Mouse (Mus musculus) kidney, postnatal 14 days (tissue): Measurements from ENCODE around the gene Nuak2.
"Not testable (repeated sequence)": the region's sequence is repeated elsewhere in the genome, so short reads cannot be mapped to it uniquely, and the experiment has no call there.

Experiments
- DNase-seq: peaks from one replicate; pipeline ENCODE4 v3.0.0; 2022; ENCODE audit warnings: mixed read lengths

Nuak2 gene

GRCm38 (mm10) chr1:132315889-132316624 is at the start of gene Nuak2:
Gene Nuak2 (plus strand): TSS chr1:132316126.
- DNase-seq = peak; percentile 97

- peak; percentile 50 for DNase-seq
Measured at GRCm38 (mm10) chr1:132266791-132267557, 49.0 kb upstream of the Nuak2 start.

- no peak for DNase-seq
Measured at GRCm38 (mm10) chr1:132267959-132268358, 48.0 kb upstream of the Nuak2 start.

GRCm38 (mm10) chr1:132268418-132269060 is 47.4 kb upstream of the Nuak2 start:
- no peak for DNase-seq

- no peak for DNase-seq
Measured at GRCm38 (mm10) chr1:132271237-132271636, 44.7 kb upstream of the Nuak2 start.

GRCm38 (mm10) chr1:132276694-132277093 is 39.2 kb upstream of the Nuak2 start:
- no peak for DNase-seq

- DNase-seq = no peak
Measured at GRCm38 (mm10) chr1:132277124-132277523, 38.8 kb upstream of the Nuak2 start.

GRCm38 (mm10) chr1:132280636-132281035 is 35.3 kb upstream of the Nuak2 start:
- DNase-seq = not testable (repeated sequence)

- no peak for DNase-seq
Measured at GRCm38 (mm10) chr1:132281523-132282176, 34.3 kb upstream of the Nuak2 start.

GRCm38 (mm10) chr1:132282177-132282536 is 33.8 kb upstream of the Nuak2 start:
- DNase-seq = no peak

GRCm38 (mm10) chr1:132283018-132283417 is 32.9 kb upstream of the Nuak2 start:
- DNase-seq = no peak

- DNase-seq = no peak
Measured at GRCm38 (mm10) chr1:132286735-132287134, 29.2 kb upstream of the Nuak2 start.

- DNase-seq = no peak
Measured at GRCm38 (mm10) chr1:132287445-132287844, 28.5 kb upstream of the Nuak2 start.

- no peak for DNase-seq
Measured at GRCm38 (mm10) chr1:132287991-132288451, 27.9 kb upstream of the Nuak2 start.

GRCm38 (mm10) chr1:132289965-132290364 is 26.0 kb upstream of the Nuak2 start:
- no peak for DNase-seq

- no peak for DNase-seq
Measured at GRCm38 (mm10) chr1:132290921-132291675, 24.8 kb upstream of the Nuak2 start.

- DNase-seq = no peak
Measured at GRCm38 (mm10) chr1:132291706-132292105, 24.2 kb upstream of the Nuak2 start.

- peak; percentile 52 for DNase-seq
Measured at GRCm38 (mm10) chr1:132292318-132293129, 23.4 kb upstream of the Nuak2 start.

GRCm38 (mm10) chr1:132295506-132295905 is 20.4 kb upstream of the Nuak2 start:
- no peak for DNase-seq

- no peak for DNase-seq
Measured at GRCm38 (mm10) chr1:132296051-132296450, 19.9 kb upstream of the Nuak2 start.

- peak; percentile 69 for DNase-seq
Measured at GRCm38 (mm10) chr1:132298425-132298800, 17.5 kb upstream of the Nuak2 start, which contains the start of gene Klhdc8a. Gene Klhdc8a (plus strand): TSS chr1:132298626.
